Mouse (Mus musculus) kidney, adult 2 months (tissue): ENCODE results near the gene Gm13030. TPM values are rescaled to one million over a fixed set of nuclear protein-coding genes. Genes with fewer than 3 reads are reported as not detected.
"Not testable (repeated sequence)": the region's sequence is repeated elsewhere in the genome, so short reads cannot be mapped to it uniquely, and the experiment has no call there.

Source experiments
- DNase-seq: peaks from one replicate; pipeline ENCODE4 v3.0.0; 2021
- H3K27ac ChIP-seq: fragments of 200-500 bp; 2 replicates; pipeline ENCODE4 v1.5.1; 2012; ENCODE audit warnings: low read depth, low read length, control low read depth, inconsistent platforms; ENCODE audit not compliant: insufficient read depth
- H3K27me3 ChIP-seq: fragments of 200-500 bp; replicated peaks from 2 replicates; pipeline ENCODE4 v1.6.1; 2012; ENCODE audit warnings: mild to moderate bottlenecking, moderate library complexity, low read length, inconsistent platforms; ENCODE audit not compliant: control insufficient read depth, insufficient read depth
- H3K36me3 ChIP-seq: fragments of 200-500 bp; 2 replicates; pipeline ENCODE4 v1.6.1; 2012; ENCODE audit warnings: mild to moderate bottlenecking, moderate library complexity, low read length, inconsistent platforms; ENCODE audit not compliant: control insufficient read depth, insufficient read depth
- H3K4me1 ChIP-seq: fragments of 200-500 bp; 2 replicates; pipeline ENCODE4 v1.6.1; 2011; ENCODE audit warnings: low read length; ENCODE audit not compliant: control insufficient read depth, insufficient read depth
- H3K4me3 ChIP-seq: fragments of 200-500 bp; 2 replicates; pipeline ENCODE4 v1.5.1; 2011; ENCODE audit warnings: mild to moderate bottlenecking, low read depth, low read length, control low read depth; ENCODE audit not compliant: insufficient read depth
- CTCF ChIP-seq: fragments of 200-500 bp; conservative IDR thresholded peaks from 2 replicates; pipeline ENCODE4 v1.5.1; 2011; ENCODE audit warnings: low read depth, mild to moderate bottlenecking, control low read depth, low read length, moderate library complexity, mixed read lengths; ENCODE audit not compliant: insufficient read depth, insufficient read length
- POLR2A ChIP-seq: fragments of 200-500 bp; IDR thresholded peaks from one replicate; pipeline ENCODE4 v1.6.1; 2011; ENCODE audit warnings: low read depth, low read length, control low read depth
- WGBS: fragments of 180-500 bp; shearing (Covaris S2); methylation state at CpG from one replicate; pipeline ENCODE4 v1.1.7; 2018; 5-methylcytosine and 5-hydroxymethylcytosine counted together
- polyA plus RNA-seq: library from polyadenylated mRNA; depleted of rRNA; stranded (reverse); fragments of >200 nt; gene quantifications from 2 replicates; pipeline ENCODE4 v1.2.3, GENCODE M21; 2012; rRNA removed

Gm13030 gene
- polyA plus RNA-seq, 1 experiment, result not detected

DNA sequence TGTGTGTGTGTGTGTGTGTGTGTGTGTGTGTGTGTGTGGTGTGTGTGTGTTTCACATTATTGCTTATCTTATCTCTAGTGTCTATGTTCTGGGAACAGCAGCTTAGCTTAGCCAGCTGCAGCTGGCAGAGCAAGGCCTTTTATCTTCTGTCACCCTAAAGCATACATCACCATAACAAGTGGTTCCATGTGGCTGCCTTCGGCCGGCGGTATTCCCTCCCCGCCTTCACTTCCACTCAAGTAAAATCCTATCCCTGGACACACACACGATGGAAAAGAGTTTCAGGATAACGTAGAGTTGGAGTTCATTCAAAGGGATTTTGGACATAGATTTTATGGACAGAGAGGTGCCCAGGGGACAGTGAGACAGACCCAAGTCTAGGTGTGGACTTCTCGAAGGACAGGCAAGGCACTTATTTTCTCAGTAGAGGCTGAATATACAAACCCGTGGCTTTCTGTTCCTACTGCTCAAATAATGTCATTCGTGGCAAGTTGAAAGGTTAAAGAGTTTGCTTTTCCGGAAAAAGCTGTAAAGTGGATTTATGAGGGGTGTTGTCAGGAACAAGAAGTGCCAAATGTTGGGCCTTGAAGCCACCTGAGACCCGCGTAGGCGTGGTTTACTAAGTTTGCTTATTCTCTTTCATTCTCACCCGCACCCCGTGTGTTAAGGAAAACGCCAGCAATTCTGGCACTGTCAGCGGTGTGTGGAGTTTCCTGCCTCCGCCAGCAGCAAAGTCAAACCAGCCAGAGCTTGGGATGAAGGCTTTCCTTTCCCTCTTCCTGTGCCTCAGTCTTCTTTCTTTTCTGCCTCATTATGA, 47.8 kb downstream of the Gm13030 start:
- Histone ChIP-seq H3K4me3 (no peak overlapping the region), H3K36me3 (no peaks in the 10 kb centered on the region), H3K27me3 (no peaks in the 10 kb centered on the region), H3K27ac (no peak overlapping the region), H3K4me1 (no peaks in the 10 kb centered on the region)
- TF ChIP-seq POLR2A (no peak), CTCF (no peak)
- peak; percentile 57 for DNase-seq
- WGBS, result 24% methylated on average over 18 of the region's 18 CpGs

DNA sequence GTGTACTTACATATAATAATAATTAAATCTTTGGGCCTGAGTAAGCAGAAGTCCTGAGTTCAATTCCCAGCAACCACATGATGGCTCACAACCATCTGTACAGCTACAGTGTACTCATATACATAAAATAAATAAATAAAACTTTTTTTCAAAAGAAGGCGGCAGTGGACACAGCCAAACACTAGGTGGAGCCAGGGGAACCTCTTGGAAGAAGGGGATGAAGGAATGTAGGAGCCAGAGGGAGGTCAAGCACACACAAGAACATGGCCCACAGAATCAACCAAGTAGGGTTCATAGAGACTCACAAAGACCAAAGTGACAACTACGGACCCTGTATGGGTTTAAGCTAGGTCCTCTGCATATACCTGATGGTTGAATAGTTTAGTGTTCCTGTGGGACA, 49.1 kb downstream of the Gm13030 start:
- Histone ChIP-seq H3K27me3 (no peaks in the 10 kb centered on the region), H3K4me1 (no peaks in the 10 kb centered on the region), H3K36me3 (no peaks in the 10 kb centered on the region), H3K4me3 (no peak overlapping the region), H3K27ac (no peak overlapping the region)
- DNase-seq, result peak; percentile 34
- no peak; the same call in 1 of the 2 replicates for TF ChIP-seq CTCF
- TF ChIP-seq POLR2A, result no peak
- WGBS, result 83% methylated on average over 2 of the region's 2 CpGs

DNA sequence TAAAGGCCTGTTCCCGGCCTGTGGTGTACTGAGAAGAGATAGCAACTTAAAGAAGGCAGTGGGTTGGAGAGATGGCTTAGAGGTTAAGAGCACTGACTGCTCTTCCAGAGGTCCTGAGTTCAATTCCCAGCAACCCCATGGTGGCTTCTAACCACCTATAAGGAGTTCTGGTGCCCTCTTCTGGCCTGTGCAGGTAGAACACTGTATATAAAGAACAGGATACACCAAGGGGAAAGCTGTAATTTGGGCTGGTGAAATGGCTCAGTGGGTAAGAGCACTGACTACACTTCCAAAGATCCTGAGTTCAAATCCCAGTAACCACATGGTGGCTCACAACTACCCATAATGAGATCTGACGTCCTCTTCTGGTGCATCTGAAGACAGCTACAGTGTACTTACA, 49.6 kb downstream of the Gm13030 start:
- not testable (repeated sequence) for H3K27ac ChIP-seq, H3K4me3 ChIP-seq, DNase-seq, H3K36me3 ChIP-seq, H3K27me3 ChIP-seq, H3K4me1 ChIP-seq
- WGBS, result 86% methylated on average over 2 of the region's 2 CpGs

DNA sequence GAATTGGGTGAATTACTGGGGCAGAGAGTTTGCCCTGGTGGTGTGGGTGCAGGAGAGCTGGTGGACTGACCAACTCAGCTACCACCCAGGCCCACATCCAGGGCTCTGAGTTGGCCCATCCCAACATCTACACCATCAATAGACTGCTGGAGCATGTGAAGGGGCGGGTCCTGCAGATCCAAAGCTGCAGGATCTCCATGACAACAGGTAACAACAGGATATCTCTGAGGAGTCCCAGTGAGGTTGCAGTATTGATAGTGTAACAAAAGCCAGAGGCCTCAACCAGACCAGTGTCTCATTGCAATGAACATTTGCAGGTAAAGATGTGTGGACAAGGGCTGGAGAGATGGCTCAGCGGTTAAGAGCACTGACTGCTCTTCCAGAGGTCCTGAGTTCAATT, 52.7 kb downstream of the Gm13030 start:
- no peak overlapping the region for H3K4me3 ChIP-seq
- no peaks in the 10 kb centered on the region for H3K27me3 ChIP-seq
- no peak overlapping the region for H3K27ac ChIP-seq
- TF ChIP-seq POLR2A (no peak), CTCF (no peak)
- 98% methylated on average over 2 of the region's 2 CpGs for WGBS
- DNase-seq, result no peak
- peaks cover 11% of the 10 kb centered on the region; the same call in 1 of the 2 replicates for H3K4me1 ChIP-seq
- no peaks in the 10 kb centered on the region for H3K36me3 ChIP-seq

Other genes with a start within 250 kb of the Gm13030 start
- 0.08 TPM in 1 of 2 replicates, not detected in the other for gene Vwa5b1, start 238.1 kb downstream of the Gm13030 start, polyA plus RNA-seq
- 0.87 and 1.2 TPM in 2 replicates for gene Pla2g2c, start 149.2 kb downstream of the Gm13030 start, polyA plus RNA-seq
- 5.6 and 6.8 TPM in 2 replicates for gene Ubxn10, start 136.8 kb downstream of the Gm13030 start, polyA plus RNA-seq
- 0.03 TPM in 1 of 2 replicates, not detected in the other for gene Pla2g2f, start 116.3 kb downstream of the Gm13030 start, polyA plus RNA-seq
- gene Pla2g2d, start 98.2 kb downstream of the Gm13030 start, polyA plus RNA-seq, result 0.64 and 8.4 TPM in 2 replicates
- gene Pla2g5, start 10.5 kb downstream of the Gm13030 start, polyA plus RNA-seq, result 63.0 and 66.1 TPM in 2 replicates
- 0.11 TPM in 1 of 2 replicates, not detected in the other for gene Pla2g2e, start 4.0 kb upstream of the Gm13030 start, polyA plus RNA-seq
- 8.3 and 8.4 TPM in 2 replicates for gene Otud3, start 40.0 kb upstream of the Gm13030 start, polyA plus RNA-seq
- 126 and 171 TPM in 2 replicates for gene Rnf186, start 93.1 kb upstream of the Gm13030 start, polyA plus RNA-seq
- gene Tmco4, start 98.9 kb upstream of the Gm13030 start, polyA plus RNA-seq, result 19.6 and 22.4 TPM in 2 replicates
- not detected in 2 replicates for gene Htr6, start 201.6 kb upstream of the Gm13030 start, polyA plus RNA-seq
- gene Nbl1, start 219.0 kb upstream of the Gm13030 start, polyA plus RNA-seq, result 35.7 and 42.9 TPM in 2 replicates